Mouse (Mus musculus) neural tube, embryonic 12.5 days (tissue): Measurements from ENCODE around the gene Gnat2. TPM values are rescaled to one million over a fixed set of nuclear protein-coding genes. Genes with fewer than 3 reads are reported as not detected.
A peak's percentile ranks its signal among the peaks of the same experiment; 100 is the strongest.

Source experiments
- ATAC-seq: fragments of 200-750 bp; cut with Nextera tagmentation; 2 replicates; pipeline ENCODE4 v1.8.0; 2017; ENCODE audit warnings: low read depth, mild to moderate bottlenecking, moderate TSS enrichment, moderate library complexity; ENCODE audit not compliant: low FRiP score
- H3K27ac ChIP-seq: fragments of 300-500 bp; sonication (generic); 2 replicates; pipeline ENCODE4 v1.5.1; 2016
- H3K27me3 ChIP-seq: fragments of 300-500 bp; sonication (generic); replicated peaks from 2 replicates; pipeline ENCODE4 v1.6.1; 2016; ENCODE audit warnings: mild to moderate bottlenecking
- H3K36me3 ChIP-seq: fragments of 300-500 bp; sonication (generic); 2 replicates; pipeline ENCODE4 v1.6.1; 2016; ENCODE audit warnings: mild to moderate bottlenecking
- H3K4me1 ChIP-seq: fragments of 300-500 bp; sonication (generic); 2 replicates; pipeline ENCODE4 v1.6.1; 2016
- H3K4me2 ChIP-seq: fragments of 300-500 bp; sonication (generic); replicated peaks from 2 replicates; pipeline ENCODE4 v1.6.1; 2016; ENCODE audit warnings: mild to moderate bottlenecking
- H3K4me3 ChIP-seq: fragments of 300-500 bp; sonication (generic); 2 replicates; pipeline ENCODE4 v1.5.1; 2016
- H3K9ac ChIP-seq: fragments of 300-500 bp; sonication (generic); 2 replicates; pipeline ENCODE4 v1.6.1; 2016; ENCODE audit warnings: mild to moderate bottlenecking
- H3K9me3 ChIP-seq: fragments of 300-500 bp; sonication (generic); 2 replicates; pipeline ENCODE4 v1.6.1; 2016; ENCODE audit warnings: mild to moderate bottlenecking
- WGBS: fragments of 180-500 bp; shearing (Covaris S2); methylation state at CpG from one replicate; pipeline ENCODE4 v1.1.7; 2016; 5-methylcytosine and 5-hydroxymethylcytosine counted together
- polyA plus RNA-seq: library from polyadenylated mRNA; unstranded; fragments of >200 nt; fragmentation: Nextera tagmentation; extraction: Ambion mirVana; gene quantifications from 2 replicates; pipeline ENCODE4 v1.2.1, GENCODE M21; 2016

The Gnat2 gene
- polyA plus RNA-seq, 1 experiment from 2014 or later: 0.57 TPM

GRCm38 (mm10) chr3:108085721-108086469, 6.7 kb upstream of the Gnat2 start:
- Histone ChIP-seq H3K9me3 (no peaks in the 10 kb centered on the region), H3K27me3 (no peaks in the 10 kb centered on the region), H3K27ac (peak overlapping the region; percentile 29), H3K4me2 (peak overlapping the region; percentile 100), H3K9ac (peak overlapping the region; percentile 73), H3K36me3 (no peaks in the 10 kb centered on the region), H3K4me3 (peak overlapping the region; percentile 61), H3K4me1 (peaks cover 53% of the 10 kb centered on the region)
- ATAC-seq: peak; percentile 57
- under 1% methylated on average over 31 of the region's 31 CpGs for WGBS

- Histone ChIP-seq H3K9ac (peak within 1 kb of the TSS; percentile 73), H3K27me3 (no peaks in the 10 kb centered on the region), H3K4me2 (peak within 1 kb of the TSS; percentile 100), H3K36me3 (no peaks in the 10 kb centered on the region), H3K4me3 (peak within 1 kb of the TSS; percentile 61), H3K4me1 (peaks cover 53% of the 10 kb centered on the region), H3K27ac (peak within 1 kb of the TSS; percentile 29), H3K9me3 (no peaks in the 10 kb centered on the region)
- under 1% methylated on average over 29 of the region's 29 CpGs for WGBS
- ATAC-seq: peak; percentile 21
These were observed 6.1 kb upstream of the Gnat2 start, which contains the start of gene Ampd2 for GRCm38 (mm10) chr3:108086470-108086979. Gene Ampd2, minus strand, starts transcription at chr3:108086651.

- Histone ChIP-seq H3K4me3 (no peak overlapping the region), H3K9me3 (no peaks in the 10 kb centered on the region), H3K4me1 (peaks cover 47% of the 10 kb centered on the region), H3K27ac (no peak overlapping the region), H3K27me3 (no peaks in the 10 kb centered on the region), H3K9ac (no peak overlapping the region), H3K36me3 (no peaks in the 10 kb centered on the region), H3K4me2 (0 out of 2 replicates have a peak overlapping the region, but pooled peaks have one; percentile 100)
- no peak for ATAC-seq
- WGBS: 88% methylated on average over 3 of the region's 3 CpGs
These were observed 5.3 kb upstream of the Gnat2 start for GRCm38 (mm10) chr3:108087329-108087728.

GRCm38 (mm10) chr3:108088842-108089380, 3.7 kb upstream of the Gnat2 start:
- Histone ChIP-seq H3K27ac (no peak overlapping the region), H3K9ac (no peak overlapping the region), H3K4me3 (no peak overlapping the region), H3K9me3 (no peaks in the 10 kb centered on the region), H3K27me3 (no peaks in the 10 kb centered on the region), H3K4me2 (no peak overlapping the region), H3K36me3 (no peaks in the 10 kb centered on the region), H3K4me1 (peaks cover 33% of the 10 kb centered on the region)
- no peak for ATAC-seq
- 51% methylated on average over 5 of the region's 5 CpGs for WGBS

- whole genome bisulfite sequencing: 36% methylated on average over 2 of the region's 2 CpGs
- ATAC-seq: no peak
These were observed 2.7 kb upstream of the Gnat2 start for GRCm38 (mm10) chr3:108089916-108090315.

GRCm38 (mm10) chr3:108090561-108090960, 2.0 kb upstream of the Gnat2 start:
- Histone ChIP-seq H3K9me3 (no peaks in the 10 kb centered on the region), H3K27me3 (no peaks in the 10 kb centered on the region), H3K4me1 (peaks cover 19% of the 10 kb centered on the region), H3K36me3 (no peaks in the 10 kb centered on the region), H3K4me2 (no peak overlapping the region), H3K4me3 (no peak overlapping the region), H3K27ac (no peak overlapping the region), H3K9ac (no peak overlapping the region)
- no peak for ATAC-seq
- 75% methylated on average over 2 of the region's 2 CpGs for WGBS

More at GRCm38 (mm10) chr3:108089916-108090315, 2.7 kb upstream of the Gnat2 start:
- no peak overlapping the region for H3K4me3 ChIP-seq
- H3K4me1 ChIP-seq: peaks cover 23% of the 10 kb centered on the region
- H3K27ac ChIP-seq: no peak overlapping the region
- no peak overlapping the region for H3K4me2 ChIP-seq
- H3K36me3 ChIP-seq: no peaks in the 10 kb centered on the region
- no peak overlapping the region for H3K9ac ChIP-seq
- H3K27me3 ChIP-seq: no peaks in the 10 kb centered on the region
- H3K9me3 ChIP-seq: no peaks in the 10 kb centered on the region

GRCm38 (mm10) chr3:108092030-108092429, 559 bp upstream of the Gnat2 start:
- ATAC-seq: no peak
- WGBS: 67% methylated on average over 6 of the region's 6 CpGs
- Histone ChIP-seq H3K4me2 (no peak overlapping the region), H3K9me3 (no peaks in the 10 kb centered on the region), H3K36me3 (no peaks in the 10 kb centered on the region), H3K4me1 (peaks cover 6% of the 10 kb centered on the region; the same call in 1 of the 2 replicates), H3K27me3 (no peaks in the 10 kb centered on the region), H3K9ac (no peak overlapping the region), H3K4me3 (no peak overlapping the region), H3K27ac (no peak overlapping the region)

GRCm38 (mm10) chr3:108093306-108093705, 717 bp downstream of the Gnat2 start:
- Histone ChIP-seq H3K27me3 (no peaks in the 10 kb centered on the region), H3K9ac (no peak overlapping the region), H3K4me1 (peaks cover 3% of the 10 kb centered on the region; the same call in 1 of the 2 replicates), H3K27ac (no peak overlapping the region), H3K4me2 (no peak overlapping the region), H3K4me3 (no peak overlapping the region), H3K36me3 (no peaks in the 10 kb centered on the region), H3K9me3 (no peaks in the 10 kb centered on the region)
- 78% methylated on average over 6 of the region's 6 CpGs for WGBS
- no peak for ATAC-seq

GRCm38 (mm10) chr3:108094146-108094545, 1.6 kb downstream of the Gnat2 start:
- no peak for ATAC-seq
- Histone ChIP-seq H3K36me3 (no peaks in the 10 kb centered on the region), H3K27ac (no peak overlapping the region), H3K9ac (no peak overlapping the region), H3K4me3 (no peak overlapping the region), H3K9me3 (no peaks in the 10 kb centered on the region), H3K4me2 (no peak overlapping the region), H3K4me1 (no peaks in the 10 kb centered on the region), H3K27me3 (no peaks in the 10 kb centered on the region)
- WGBS: 97% methylated on average over 1 of the region's 1 CpGs

- H3K9me3 ChIP-seq: no peaks in the 10 kb centered on the region
- no peak overlapping the region for H3K4me2 ChIP-seq
- H3K27me3 ChIP-seq: no peaks in the 10 kb centered on the region
- 91% methylated on average over 12 of the region's 12 CpGs for WGBS
- H3K4me3 ChIP-seq: no peak overlapping the region
- no peak overlapping the region for H3K9ac ChIP-seq
- H3K36me3 ChIP-seq: no peaks in the 10 kb centered on the region; the same call in 1 of the 2 replicates
- ATAC-seq: no peak
- H3K4me1 ChIP-seq: no peaks in the 10 kb centered on the region
- H3K27ac ChIP-seq: no peak overlapping the region
These were observed 2.6 kb downstream of the Gnat2 start for GRCm38 (mm10) chr3:108094976-108095760.

GRCm38 (mm10) chr3:108096226-108096625, 3.6 kb downstream of the Gnat2 start:
- Histone ChIP-seq H3K9me3 (no peaks in the 10 kb centered on the region), H3K9ac (no peak overlapping the region), H3K4me3 (no peak overlapping the region), H3K4me2 (no peak overlapping the region), H3K27me3 (no peaks in the 10 kb centered on the region), H3K4me1 (no peaks in the 10 kb centered on the region), H3K27ac (no peak overlapping the region), H3K36me3 (no peaks in the 10 kb centered on the region; the same call in 1 of the 2 replicates)
- ATAC-seq: no peak
- WGBS: 85% methylated on average over 8 of the region's 8 CpGs

- no peaks in the 10 kb centered on the region; the same call in 1 of the 2 replicates for H3K36me3 ChIP-seq
These were observed 4.1 kb downstream of the Gnat2 start for GRCm38 (mm10) chr3:108096726-108097125.

More at GRCm38 (mm10) chr3:108096726-108097125, 4.1 kb downstream of the Gnat2 start:
- Histone ChIP-seq H3K9me3 (no peaks in the 10 kb centered on the region), H3K4me2 (no peak overlapping the region), H3K4me3 (no peak overlapping the region), H3K27ac (no peak overlapping the region), H3K27me3 (no peaks in the 10 kb centered on the region), H3K4me1 (no peaks in the 10 kb centered on the region), H3K9ac (no peak overlapping the region)
- 89% methylated on average over 10 of the region's 10 CpGs for WGBS
- no peak for ATAC-seq
